Mouse (Mus musculus) spleen, adult 18-20 months (tissue): Measurements from ENCODE around the gene Krt72.
A peak's percentile ranks its signal among the peaks of the same experiment; 100 is the strongest.

ENCODE experiments used
- DNase-seq, 2 experiments: peaks; one replicate each; pipeline ENCODE4 v3.0.0; 2022; ENCODE audit warnings: mixed read lengths in 2 of 2

The Krt72 gene

DNA sequence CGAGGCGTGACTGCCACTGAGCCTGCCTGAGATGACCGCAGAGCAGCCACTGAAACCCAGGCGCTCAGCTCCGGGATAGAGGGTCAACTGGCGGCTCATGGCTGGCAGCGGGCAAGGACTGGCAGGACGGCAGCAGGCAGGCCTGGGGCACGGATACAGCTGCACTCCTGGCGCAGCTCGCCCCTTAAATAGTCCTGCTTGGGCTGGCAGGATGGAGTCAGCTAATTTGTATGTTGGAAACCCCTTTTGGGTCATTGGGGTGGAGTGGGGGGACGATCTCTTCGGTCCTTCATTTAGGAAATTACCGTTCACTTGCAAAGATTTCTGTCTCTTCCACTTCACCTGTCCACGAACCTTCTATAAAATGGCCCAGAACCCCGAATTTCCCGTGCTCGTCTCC lies at the start of gene Krt72:
Gene Krt72 (minus strand): TSS at position 101 of the 400 bp plus-strand sequence.
- no peak for DNase-seq

- no peak for DNase-seq
Observed at GRCm38 (mm10) chr15:101834784-101835328, 48.6 kb upstream of the Krt72 start.

DNA sequence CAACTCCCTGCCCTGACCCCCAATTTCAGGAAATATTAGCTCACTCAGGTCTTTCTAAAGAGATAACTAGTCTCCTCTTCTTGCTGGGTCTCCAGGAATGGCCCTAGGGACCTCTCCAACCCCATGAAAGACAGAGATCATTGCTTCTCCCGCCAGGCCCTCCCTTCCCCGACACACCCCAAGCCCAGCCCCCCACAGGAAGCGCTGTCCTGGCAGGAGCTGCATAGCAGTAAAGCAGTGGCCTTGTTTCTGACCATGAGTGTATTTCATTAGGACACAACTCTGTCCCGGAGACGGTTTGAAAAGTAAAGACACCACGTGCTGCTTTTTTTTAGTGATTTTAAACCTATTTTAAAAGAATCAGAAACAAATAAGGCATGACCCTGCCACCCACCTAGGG lies 46.9 kb upstream of the Krt72 start:
- DNase-seq: no peak

- DNase-seq: no peak
Observed at GRCm38 (mm10) chr15:101829441-101829840, 43.2 kb upstream of the Krt72 start.

GRCm38 (mm10) chr15:101821786-101822185 lies 35.5 kb upstream of the Krt72 start:
- no peak for DNase-seq

DNA sequence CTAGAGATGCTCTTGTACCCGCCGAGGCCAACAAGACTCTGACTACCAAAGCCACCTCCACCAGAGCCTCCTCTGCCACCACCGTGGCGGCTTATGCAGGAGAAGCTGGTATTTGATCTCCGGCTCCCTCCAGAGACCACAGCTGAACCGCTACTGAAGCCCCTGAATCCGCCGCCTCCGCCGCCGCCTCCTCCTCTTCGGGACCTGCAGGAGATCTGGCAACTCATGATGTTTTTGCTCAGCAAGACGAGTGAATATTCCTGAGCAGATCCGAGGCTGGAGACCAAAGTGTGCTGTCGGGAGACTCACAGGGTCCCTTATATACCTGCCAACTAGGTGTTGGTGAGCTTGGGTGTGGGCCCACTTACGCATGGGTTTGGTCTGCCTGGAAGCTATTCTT lies 31.6 kb upstream of the Krt72 start, which contains the start of gene Krt2:
Gene Krt2 (minus strand): TSS at position 295 of the 400 bp plus-strand sequence.
- DNase-seq: no peak

DNA sequence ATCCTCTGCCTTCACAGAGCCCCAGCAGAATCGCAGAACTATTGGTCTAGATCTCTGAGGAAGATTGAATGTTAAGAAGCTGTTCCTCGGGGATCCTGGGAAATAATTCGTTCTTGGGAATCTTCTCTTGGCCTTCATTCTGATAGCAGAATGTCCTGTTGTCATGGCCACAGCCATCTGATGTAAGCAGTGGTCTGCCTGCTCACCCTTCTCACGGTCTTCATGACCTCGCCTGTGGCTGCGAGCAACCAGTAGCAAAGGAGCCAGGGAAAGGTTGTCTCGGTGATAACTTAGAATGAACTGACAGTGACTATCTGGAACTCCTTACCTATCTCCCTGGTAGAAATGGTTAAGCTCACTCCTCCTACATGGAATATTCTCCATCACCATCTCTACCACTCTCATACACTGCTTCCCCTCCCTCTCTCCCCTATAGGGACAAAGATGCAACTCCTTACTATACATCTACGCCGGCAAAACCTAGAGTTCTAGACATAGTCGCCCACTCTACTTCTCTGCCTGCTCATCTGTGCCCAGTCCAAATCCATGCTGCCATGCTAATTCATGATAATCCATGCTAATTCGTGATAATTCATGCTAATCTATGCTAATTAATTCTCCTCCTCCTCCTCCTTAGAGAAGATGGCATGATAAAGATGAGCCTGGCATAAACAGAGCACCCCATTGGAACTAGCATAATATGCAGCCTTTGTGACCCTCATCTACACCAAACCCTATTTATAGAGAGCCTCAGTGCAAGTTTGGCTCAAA lies 17.0 kb upstream of the Krt72 start:
- DNase-seq: no peak

DNA sequence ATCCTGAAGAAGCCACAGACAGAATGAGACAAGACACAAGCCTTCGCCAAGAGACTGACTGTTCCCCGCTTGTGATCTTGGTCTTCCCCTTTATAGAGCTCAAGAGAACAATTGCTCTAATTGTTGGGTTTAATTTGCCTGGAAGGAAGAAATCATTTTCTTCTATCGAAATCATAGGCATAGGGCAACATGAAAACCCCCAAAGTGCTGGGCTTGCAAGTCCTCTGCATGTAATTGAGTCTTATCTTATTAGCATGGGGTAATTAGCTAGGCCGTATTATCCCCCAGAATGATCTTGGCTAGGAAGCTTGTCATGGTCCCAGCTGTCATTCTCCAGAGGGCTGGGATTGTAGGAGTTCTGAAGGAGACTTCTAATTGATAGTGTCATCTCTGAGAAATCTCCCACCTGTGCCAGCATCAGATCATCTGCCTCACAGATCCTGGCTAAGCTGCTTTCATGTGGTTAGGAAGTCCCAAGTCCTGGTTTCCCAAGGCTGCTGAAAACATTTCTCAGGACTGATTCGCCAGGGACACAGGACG lies 16.1 kb upstream of the Krt72 start, which contains the start of gene Krt73:
Gene Krt73 (minus strand): TSS at position 51 of the 540 bp plus-strand sequence.
- DNase-seq: no peak

DNA sequence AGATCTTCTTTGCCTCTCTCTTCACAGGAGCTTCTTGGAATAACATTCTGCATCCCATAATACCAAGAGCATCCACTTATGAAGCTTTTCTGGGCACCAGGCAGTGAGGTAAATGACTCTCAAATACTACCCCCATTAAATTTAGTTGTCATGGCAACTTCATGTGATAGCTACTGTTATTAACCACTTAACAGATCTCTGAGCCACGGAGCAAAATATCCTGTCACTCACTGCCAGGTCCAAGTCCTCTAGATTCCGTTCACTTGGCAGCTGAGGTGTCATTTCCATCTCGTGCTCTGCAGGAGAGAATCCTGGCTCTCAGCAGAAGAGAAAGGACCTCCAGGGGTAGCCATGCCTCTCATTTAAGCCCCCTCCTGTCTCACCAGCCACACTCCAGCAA lies 4.6 kb upstream of the Krt72 start:
- no peak for DNase-seq

DNA sequence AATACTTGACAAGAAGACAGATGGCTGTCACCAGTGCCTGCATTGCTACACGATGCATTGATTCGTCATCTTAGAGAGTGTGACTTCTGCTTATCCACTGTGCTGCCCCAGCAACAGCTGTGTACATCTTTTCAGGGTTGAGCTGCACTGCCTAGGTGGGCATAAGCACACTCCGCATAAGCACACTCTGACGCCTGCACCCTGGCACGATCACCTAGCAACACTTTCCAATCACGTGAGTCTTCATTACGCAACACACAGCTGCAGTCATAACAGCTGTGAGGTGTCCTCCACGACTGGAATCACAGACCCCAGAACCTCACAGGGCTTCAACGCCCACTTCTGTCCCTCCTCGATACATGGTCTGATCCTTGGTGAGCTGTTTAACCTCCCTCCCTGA lies 12.8 kb downstream of the Krt72 start:
- DNase-seq: no peak

DNA sequence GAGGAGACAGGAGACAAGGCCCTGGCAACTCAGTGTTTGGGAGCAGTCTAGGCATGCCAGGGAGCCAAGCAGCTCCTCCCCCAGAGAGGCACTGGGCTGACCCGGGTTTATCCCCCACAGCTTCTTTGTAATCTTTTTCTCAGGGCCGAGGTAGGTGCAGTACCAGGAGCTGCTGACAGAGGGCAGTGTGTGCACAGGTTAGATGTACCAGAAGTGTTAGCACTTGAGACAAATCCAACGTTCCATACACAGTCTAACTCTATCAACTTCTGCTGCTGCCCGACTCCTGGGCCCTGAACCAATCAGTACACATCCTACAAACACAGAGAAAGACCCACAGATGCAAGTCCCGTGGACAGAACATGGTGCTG lies 13.6 kb downstream of the Krt72 start:
- DNase-seq: peak; percentile 25 to 74

- DNase-seq: no peak
Observed at GRCm38 (mm10) chr15:101772080-101772710, 14.1 kb downstream of the Krt72 start.

DNA sequence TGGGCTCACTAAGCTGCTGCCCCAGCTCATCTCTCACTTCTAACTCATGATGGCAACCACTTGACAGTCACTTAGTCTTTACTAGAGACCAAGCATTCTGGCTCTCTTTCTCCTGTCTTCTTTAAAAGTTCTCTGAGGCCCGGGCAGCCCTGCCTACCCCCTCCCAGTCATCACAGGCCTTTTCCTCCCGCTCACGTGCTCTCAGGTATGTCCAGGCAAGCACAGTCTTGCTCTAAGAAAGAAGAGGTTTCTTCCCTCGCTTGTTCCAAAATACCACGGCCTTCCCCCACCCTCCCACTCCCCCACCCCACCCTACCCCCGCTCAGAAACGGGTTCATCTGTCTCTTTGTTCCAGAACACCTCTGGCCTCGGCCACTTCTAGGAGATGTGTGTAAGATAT lies 16.0 kb downstream of the Krt72 start:
- DNase-seq: no peak

- no peak for DNase-seq
Observed at GRCm38 (mm10) chr15:101742711-101743110, 43.5 kb downstream of the Krt72 start, which contains the start of gene Krt71. TSS of gene Krt71 (minus strand) at chr15:101743109.

DNA sequence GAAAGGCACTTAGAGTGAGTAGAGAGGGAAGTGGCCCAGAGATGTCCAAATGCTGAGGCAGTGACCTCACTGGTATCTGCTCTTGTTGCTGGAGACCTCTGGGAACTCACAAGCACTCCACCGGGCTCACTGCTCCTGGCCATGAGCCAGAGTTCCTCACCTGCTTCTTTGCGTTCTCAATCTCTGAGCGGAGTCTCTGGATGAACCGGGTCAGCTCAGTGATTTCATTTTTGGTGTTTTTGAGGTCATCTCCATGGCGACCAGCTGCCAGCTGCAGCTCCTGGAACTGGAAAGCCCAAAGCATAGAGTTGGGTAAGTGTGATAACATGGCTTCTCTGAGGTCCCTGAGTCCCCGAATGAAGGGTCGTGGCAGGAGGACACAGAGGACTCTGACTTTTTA lies 48.5 kb downstream of the Krt72 start:
- no peak for DNase-seq

DNA sequence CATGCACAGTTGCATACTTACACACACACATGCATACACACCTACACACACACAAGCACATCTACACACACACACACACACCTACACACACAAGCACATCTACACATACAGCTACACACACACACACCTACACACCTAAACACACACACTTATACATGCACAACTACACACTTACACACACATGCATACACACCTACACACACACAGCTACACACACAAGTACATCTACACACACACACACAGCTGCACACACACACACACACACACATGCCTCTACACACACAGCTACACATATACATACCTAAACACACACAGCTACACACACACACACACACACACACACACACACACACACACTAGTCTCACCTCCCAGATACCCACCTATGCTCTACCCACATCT lies 55.6 kb downstream of the Krt72 start:
- no peak for DNase-seq
